Comparison of ENCODE assay signal across 9 mouse cellular contexts in genomic region chr14:31384366-31385323, GRCm38 (mm10). TPM values are rescaled to one million over a fixed set of nuclear protein-coding genes. Genes with fewer than 3 reads are reported as not detected.
DNase-seq lines count a peak whose midpoint lies in the region; ATAC-seq and TF ChIP-seq lines count a peak whose summit lies in the region.
"Had no signal": no experiment of that assay in that cellular context is flagged by ENCODE, and none has a peak within 500 bp of the region (broad histone marks: within the 10 kb centered on the region; RNA-seq: fewer than 3 reads in every experiment).

No protein-coding gene starts in this region.

- no peak for ATAC-seq in liver, embryonic 11.5 days (replicated peaks; ENCODE audit: low FRiP score)
- no peak for ATAC-seq in heart, embryonic 15.5 days (replicated peaks; ENCODE audit: insufficient number of reproducible peaks, insufficient read depth, low FRiP score, low read depth)
- ATAC-seq in limb, embryonic 15.5 days (ENCODE audit: insufficient number of reproducible peaks, low FRiP score, low TSS enrichment, low read depth) = no peak
- ATAC-seq in monocyte, adult 5-6 weeks (replicated peaks; ENCODE audit: insufficient number of reproducible peaks, low FRiP score, low TSS enrichment, poor library complexity, severe bottlenecking) = no peak

- 44% methylated on average over 13 of the region's 13 CpGs for WGBS in liver, adult 2 months
- WGBS in liver, embryonic 11.5 days = 73% methylated on average over 13 of the region's 13 CpGs
- 45% methylated on average over 13 of the region's 13 CpGs for WGBS in heart, embryonic 15.5 days
- WGBS in limb, embryonic 15.5 days = 60% methylated on average over 13 of the region's 13 CpGs

- peaks cover 40% of the 10 kb centered on the region for H3K4me1 ChIP-seq in liver, adult 2 months (ENCODE audit: control insufficient read depth, insufficient read depth, low read length)
- H3K4me1 ChIP-seq in liver, embryonic 11.5 days (replicated peaks; ENCODE audit: control insufficient read depth, insufficient read depth, low read length) = no peaks in the 10 kb centered on the region
- H3K4me1 ChIP-seq in bone marrow macrophage, adult 2 months (ENCODE audit: control insufficient read depth, insufficient read depth, low read length) = peaks cover 35% of the 10 kb centered on the region
- H3K4me1 ChIP-seq in heart, embryonic 15.5 days (replicated peaks) = peaks cover 46% of the 10 kb centered on the region
- H3K4me1 ChIP-seq in limb, embryonic 15.5 days = peaks cover 38% of the 10 kb centered on the region

- peaks cover 12% of the 10 kb centered on the region; the same call in 1 of the 2 replicates for H3K79me2 ChIP-seq in liver, adult 2 months (ENCODE audit: control insufficient read depth, insufficient read depth, low read length)

- peak overlapping the region; percentile 21; the same call in 1 of the 2 replicates for H3K27ac ChIP-seq in liver, adult 2 months (replicated peaks; ENCODE audit: insufficient read depth, low read depth, low read length)
- H3K27ac ChIP-seq in liver, embryonic 11.5 days (ENCODE audit: low read depth, low read length) = no peak overlapping the region
- peak overlapping the region; percentile 72 for H3K27ac ChIP-seq in bone marrow macrophage, adult 2 months (ENCODE audit: insufficient read depth, low read depth, low read length)
- H3K27ac ChIP-seq in heart, embryonic 15.5 days = peak overlapping the region; percentile 68
- H3K27ac ChIP-seq in limb, embryonic 15.5 days = peak overlapping the region; percentile 47
- H3K27ac ChIP-seq: neural tube, embryonic 12.5 days had no signal

- no peaks in the 10 kb centered on the region for H3K9me3 ChIP-seq in liver, embryonic 11.5 days (ENCODE audit: control insufficient read depth, low read length)
- no peaks in the 10 kb centered on the region for H3K9me3 ChIP-seq in heart, embryonic 15.5 days (replicated peaks)
- no peaks in the 10 kb centered on the region for H3K9me3 ChIP-seq in limb, embryonic 15.5 days
- H3K9me3 ChIP-seq: neural tube, embryonic 12.5 days had no signal

- H3K9ac ChIP-seq in liver, adult 2 months (ENCODE audit: low read depth, low read length) = no peak overlapping the region
- H3K9ac ChIP-seq in liver, embryonic 11.5 days (ENCODE audit: low read depth, low read length) = no peak overlapping the region
- H3K9ac ChIP-seq in heart, embryonic 15.5 days = no peak overlapping the region
- no peak overlapping the region for H3K9ac ChIP-seq in limb, embryonic 15.5 days
- H3K9ac ChIP-seq: neural tube, embryonic 12.5 days had no signal

- H3K27me3 ChIP-seq in liver, adult 2 months (ENCODE audit: control insufficient read depth, insufficient read depth, low read length) = no peaks in the 10 kb centered on the region
- no peaks in the 10 kb centered on the region for H3K27me3 ChIP-seq in liver, embryonic 11.5 days (replicated peaks; ENCODE audit: control insufficient read depth, insufficient read depth, low read length)
- H3K27me3 ChIP-seq in heart, embryonic 15.5 days = no peaks in the 10 kb centered on the region
- H3K27me3 ChIP-seq in limb, embryonic 15.5 days = no peaks in the 10 kb centered on the region
- H3K27me3 ChIP-seq: neural tube, embryonic 12.5 days had no signal

- peak; percentile 47 for DNase-seq in liver, adult 2 months (ENCODE audit: extremely low read depth, low read depth, low spot score)
- no peak for DNase-seq in liver, embryonic 11.5 days (ENCODE audit: low spot score)
- DNase-seq in B cell, adult 2 months = no peak
- no peak for DNase-seq in layer of hippocampus, adult 9-10 months (ENCODE audit: low spot score)

- no peak overlapping the region for H3K4me3 ChIP-seq in liver, adult 2 months (ENCODE audit: insufficient read depth, low read depth, low read length)
- H3K4me3 ChIP-seq in liver, embryonic 11.5 days (ENCODE audit: low read depth, low read length) = no peak overlapping the region
- H3K4me3 ChIP-seq in bone marrow macrophage, adult 2 months (ENCODE audit: insufficient read depth, low read length) = no peak overlapping the region
- H3K4me3 ChIP-seq in heart, embryonic 15.5 days = no peak overlapping the region
- H3K4me3 ChIP-seq in limb, embryonic 15.5 days = no peak overlapping the region
- H3K4me3 ChIP-seq: neural tube, embryonic 12.5 days had no signal

- no peak overlapping the region for H3K4me2 ChIP-seq in liver, embryonic 11.5 days
- no peak overlapping the region for H3K4me2 ChIP-seq in heart, embryonic 15.5 days
- H3K4me2 ChIP-seq in limb, embryonic 15.5 days = no peak overlapping the region
- H3K4me2 ChIP-seq: neural tube, embryonic 12.5 days had no signal

- no peak for TF ChIP-seq POLR2A in liver, adult 2 months (IDR thresholded peaks at IDR 0.05; ENCODE audit: extremely low read depth, insufficient read depth, low read length)
- TF ChIP-seq POLR2A in bone marrow macrophage, adult 2 months (IDR thresholded peaks at IDR 0.05; ENCODE audit: borderline replicate concordance, low read depth, low read length) = no peak

- no peak for TF ChIP-seq CTCF in liver, adult 2 months (IDR thresholded peaks at IDR 0.05; ENCODE audit: low read depth, low read length)
- no peak for TF ChIP-seq CTCF in bone marrow macrophage, adult 2 months (IDR thresholded peaks at IDR 0.05; ENCODE audit: low read depth, low read length)

- H3K36me3 ChIP-seq in liver, adult 2 months (ENCODE audit: control insufficient read depth, insufficient read depth, low read length) = peaks cover 4% of the 10 kb centered on the region; the same call in 1 of the 2 replicates
- no peaks in the 10 kb centered on the region for H3K36me3 ChIP-seq in liver, embryonic 11.5 days (ENCODE audit: control insufficient read depth, insufficient read depth, low read length)
- H3K36me3 ChIP-seq in heart, embryonic 15.5 days = no peaks in the 10 kb centered on the region
- 0 out of 2 replicates have a peak, but pooled peaks cover 6% of the 10 kb centered on the region for H3K36me3 ChIP-seq in limb, embryonic 15.5 days

RNA-seq across cellular contexts. Expression of gene Capn7, which starts 48.2 kb away (rescaled TPM):
- total RNA-seq in liver, adult 2 months (2014; rRNA removed) = 34.8 and 38.1 TPM in 2 replicates
- 6.1 and 6.7 TPM in 2 replicates for polyA plus RNA-seq in liver, adult 2 months (2012; rRNA removed)
- polyA plus RNA-seq in liver, embryonic 11.5 days (2014; fragmentation: Nextera tagmentation; extraction: Ambion mirVana) = 34.4 and 39.0 TPM in 2 replicates
- polyA plus RNA-seq in bone marrow macrophage, adult 2 months (2012; ENCODE audit: insufficient read depth, insufficient read length, missing spikeins) = 37.5 and 39.7 TPM in 2 replicates
- polyA plus RNA-seq in heart, embryonic 15.5 days (2015; fragmentation: Nextera tagmentation; extraction: Ambion mirVana) = 35.0 and 41.0 TPM in 2 replicates
- polyA plus RNA-seq in limb, embryonic 15.5 days (2015; fragmentation: Nextera tagmentation; extraction: Ambion mirVana) = 42.7 and 43.9 TPM in 2 replicates
- total RNA-seq in monocyte, adult 5-6 weeks (2017) = 67.9 to 73.5 TPM (median 73.1 TPM) in 3 replicates

RNA-seq across cellular contexts. Expression of gene Sh3bp5, which starts 51.2 kb away (rescaled TPM):
- total RNA-seq in liver, adult 2 months (2014; rRNA removed) = 37.1 and 37.7 TPM in 2 replicates
- 22.6 and 26.1 TPM in 2 replicates for polyA plus RNA-seq in liver, adult 2 months (2012; rRNA removed)
- 15.0 and 17.3 TPM in 2 replicates for polyA plus RNA-seq in liver, embryonic 11.5 days (2014; fragmentation: Nextera tagmentation; extraction: Ambion mirVana)
- polyA plus RNA-seq in bone marrow macrophage, adult 2 months (2012; ENCODE audit: insufficient read depth, insufficient read length, missing spikeins) = 93.0 and 99.5 TPM in 2 replicates
- polyA plus RNA-seq in heart, embryonic 15.5 days (2015; fragmentation: Nextera tagmentation; extraction: Ambion mirVana) = 21.4 and 28.4 TPM in 2 replicates
- polyA plus RNA-seq in limb, embryonic 15.5 days (2015; fragmentation: Nextera tagmentation; extraction: Ambion mirVana) = 33.8 and 34.4 TPM in 2 replicates
- total RNA-seq in monocyte, adult 5-6 weeks (2017) = 37.1 to 51.1 TPM (median 40.7 TPM) in 3 replicates
